ENCODE assay signal across 8 mouse cellular contexts in the genomic region with DNA sequence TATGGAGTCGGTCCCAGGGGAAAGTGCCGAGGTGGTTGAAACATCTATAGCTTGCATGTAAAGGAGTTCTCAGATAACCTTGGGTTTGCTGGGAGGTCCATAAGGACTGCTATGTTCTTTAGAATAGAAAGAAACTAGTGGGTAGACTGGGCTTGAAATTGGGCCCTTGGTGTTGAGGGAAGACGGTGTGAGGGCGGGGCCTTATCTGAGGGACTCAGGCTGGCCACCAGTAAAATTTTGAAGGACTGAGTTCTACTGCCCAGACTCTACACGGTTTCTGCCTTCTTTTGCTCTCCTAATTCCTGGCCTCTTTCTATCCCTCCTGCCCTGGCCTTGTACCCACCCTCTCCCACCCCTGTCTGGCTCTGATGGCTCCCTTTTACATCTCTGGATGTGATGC. TPM values are rescaled to one million over a fixed set of nuclear protein-coding genes. Genes with fewer than 3 reads are reported as not detected.
DNase-seq lines count a peak whose midpoint lies in the region; ATAC-seq and TF ChIP-seq lines count a peak whose summit lies in the region.

No protein-coding gene starts in this region.

- H3K9me3 ChIP-seq in lung, embryonic 15.5 days: no peaks in the 10 kb centered on the region
- H3K9me3 ChIP-seq in forebrain, embryonic 10.5 days: no peaks in the 10 kb centered on the region
- H3K9me3 ChIP-seq in limb, embryonic 14.5 days (ENCODE audit: control insufficient read depth, low read length): no peaks in the 10 kb centered on the region
- no peaks in the 10 kb centered on the region for H3K9me3 ChIP-seq in stomach, embryonic 14.5 days (ENCODE audit: control insufficient read depth, low read depth, low read length)

- ATAC-seq in lung, embryonic 15.5 days (ENCODE audit: borderline replicate concordance, extremely low read depth, low FRiP score, low TSS enrichment): no peak
- ATAC-seq in limb, embryonic 14.5 days (ENCODE audit: low FRiP score, low read depth): no peak
- ATAC-seq in stomach, embryonic 14.5 days (ENCODE audit: insufficient number of reproducible peaks, insufficient read depth, low FRiP score, low read depth): no peak

- peak overlapping the region; percentile 84; the same call in 1 of the 2 replicates for H3K9ac ChIP-seq in lung, embryonic 15.5 days
- no peak overlapping the region for H3K9ac ChIP-seq in limb, embryonic 14.5 days (ENCODE audit: low read depth, low read length, severe bottlenecking)
- peak overlapping the region; percentile 77; the same call in 1 of the 2 replicates for H3K9ac ChIP-seq in stomach, embryonic 14.5 days (replicated peaks; ENCODE audit: low read depth, low read length)

- peaks cover 71% of the 10 kb centered on the region for H3K36me3 ChIP-seq in lung, embryonic 15.5 days
- peaks cover 82% of the 10 kb centered on the region for H3K36me3 ChIP-seq in forebrain, embryonic 10.5 days (replicated peaks)
- peaks cover 75% of the 10 kb centered on the region for H3K36me3 ChIP-seq in limb, embryonic 14.5 days (ENCODE audit: control insufficient read depth, insufficient read depth, low read length)
- H3K36me3 ChIP-seq in stomach, embryonic 14.5 days (ENCODE audit: control insufficient read depth, insufficient read depth, low read length): peaks cover 66% of the 10 kb centered on the region

- peak overlapping the region; percentile 87 for H3K4me2 ChIP-seq in lung, embryonic 15.5 days
- peak overlapping the region; percentile 79 for H3K4me2 ChIP-seq in limb, embryonic 14.5 days (replicated peaks; ENCODE audit: low read depth, low read length, severe bottlenecking)
- H3K4me2 ChIP-seq in stomach, embryonic 14.5 days (replicated peaks; ENCODE audit: low read depth, low read length): peak overlapping the region; percentile 92

- WGBS in lung, embryonic 15.5 days: 75% methylated on average over 5 of the region's 5 CpGs
- WGBS in forebrain, embryonic 10.5 days: 82% methylated on average over 5 of the region's 5 CpGs
- 84% methylated on average over 5 of the region's 5 CpGs for WGBS in limb, embryonic 14.5 days
- 78% methylated on average over 5 of the region's 5 CpGs for WGBS in stomach, embryonic 14.5 days

- H3K4me1 ChIP-seq in lung, embryonic 15.5 days: peaks cover 14% of the 10 kb centered on the region
- peaks cover 20% of the 10 kb centered on the region for H3K4me1 ChIP-seq in forebrain, embryonic 10.5 days
- peaks cover 5% of the 10 kb centered on the region; the same call in 1 of the 2 replicates for H3K4me1 ChIP-seq in limb, embryonic 14.5 days (ENCODE audit: control insufficient read depth, insufficient read depth, low read length)
- peaks cover 6% of the 10 kb centered on the region; the same call in 1 of the 2 replicates for H3K4me1 ChIP-seq in stomach, embryonic 14.5 days (ENCODE audit: control insufficient read depth, insufficient read depth, low read length)

- H3K27me3 ChIP-seq in lung, embryonic 15.5 days: no peaks in the 10 kb centered on the region
- no peaks in the 10 kb centered on the region for H3K27me3 ChIP-seq in forebrain, embryonic 10.5 days (ENCODE audit: poor library complexity, severe bottlenecking)
- no peaks in the 10 kb centered on the region for H3K27me3 ChIP-seq in limb, embryonic 14.5 days (ENCODE audit: control insufficient read depth, insufficient read depth, low read length)
- H3K27me3 ChIP-seq in stomach, embryonic 14.5 days (ENCODE audit: control insufficient read depth, insufficient read depth, low read length): no peaks in the 10 kb centered on the region

- peak overlapping the region; percentile 76 for H3K4me3 ChIP-seq in lung, embryonic 15.5 days
- peak overlapping the region; percentile 91 for H3K4me3 ChIP-seq in forebrain, embryonic 10.5 days
- H3K4me3 ChIP-seq in limb, embryonic 14.5 days (replicated peaks; ENCODE audit: low read length): peak overlapping the region; percentile 99
- H3K4me3 ChIP-seq in stomach, embryonic 14.5 days (ENCODE audit: low read depth, low read length): peak overlapping the region; percentile 97

- TF ChIP-seq POLR2A in limb, embryonic 14.5 days (IDR thresholded peaks at IDR 0.05; ENCODE audit: borderline replicate concordance, extremely low read depth, insufficient read depth, insufficient read length): no peak

- H3K27ac ChIP-seq in lung, embryonic 15.5 days: no peak overlapping the region
- H3K27ac ChIP-seq in forebrain, embryonic 10.5 days: peak overlapping the region; percentile 98
- no peak overlapping the region for H3K27ac ChIP-seq in limb, embryonic 14.5 days (replicated peaks; ENCODE audit: low read depth, low read length)
- no peak overlapping the region for H3K27ac ChIP-seq in stomach, embryonic 14.5 days (ENCODE audit: low read length)

- no peak for DNase-seq in lung, postnatal 25 days (ENCODE audit: low spot score)
- DNase-seq in forebrain, embryonic 10.5 days (ENCODE audit: extremely low spot score, low spot score): no peak
- no peak for DNase-seq in limb, embryonic 14.5 days (ENCODE audit: low spot score)
- no peak for DNase-seq in cerebellum, adult 8-10 months
- DNase-seq in layer of hippocampus, postnatal 14 days (ENCODE audit: low spot score in 2 of 2): no peak
- DNase-seq in cerebellum, postnatal 4 days (ENCODE audit: low spot score in 2 of 2): no peak

RNA-seq across cellular contexts. Expression of a gene that starts 1.6 kb away (rescaled TPM):
- 12.7 and 13.9 TPM in 2 replicates for polyA plus RNA-seq in lung, embryonic 15.5 days (2015; fragmentation: Nextera tagmentation; extraction: Ambion mirVana)
- 12.5 and 13.7 TPM in 2 replicates for polyA plus RNA-seq in forebrain, embryonic 10.5 days (2016; fragmentation: Nextera tagmentation; extraction: Ambion mirVana)
- polyA plus RNA-seq in limb, embryonic 14.5 days (2012; rRNA removed): 26.0 and 37.8 TPM in 2 replicates
- polyA plus RNA-seq in limb, embryonic 14.5 days (2014; fragmentation: Nextera tagmentation; extraction: Ambion mirVana): 13.8 and 15.7 TPM in 2 replicates
- 13.4 and 15.3 TPM in 2 replicates for polyA plus RNA-seq in stomach, embryonic 14.5 days (2014; fragmentation: Nextera tagmentation; extraction: Ambion mirVana)
- total RNA-seq in layer of hippocampus, postnatal 14 days (2021): 10 to 100 TPM; 37.5 to 43.5 TPM

RNA-seq across cellular contexts. Expression of a gene that starts 11.4 kb away (rescaled TPM):
- 119 and 127 TPM in 2 replicates for polyA plus RNA-seq in lung, embryonic 15.5 days (2015; fragmentation: Nextera tagmentation; extraction: Ambion mirVana)
- 178 and 180 TPM in 2 replicates for polyA plus RNA-seq in forebrain, embryonic 10.5 days (2016; fragmentation: Nextera tagmentation; extraction: Ambion mirVana)
- 238 and 299 TPM in 2 replicates for polyA plus RNA-seq in limb, embryonic 14.5 days (2012; rRNA removed)
- polyA plus RNA-seq in limb, embryonic 14.5 days (2014; fragmentation: Nextera tagmentation; extraction: Ambion mirVana): 43.7 and 45.9 TPM in 2 replicates
- polyA plus RNA-seq in stomach, embryonic 14.5 days (2014; fragmentation: Nextera tagmentation; extraction: Ambion mirVana): 41.8 and 48.2 TPM in 2 replicates
- 10 to 100 TPM; 53.0 to 58.7 TPM for total RNA-seq in layer of hippocampus, postnatal 14 days (2021)

RNA-seq across cellular contexts. Expression of a gene that starts 51.6 kb away (rescaled TPM):
- 0.03 and 0.04 TPM in 2 replicates for polyA plus RNA-seq in lung, embryonic 15.5 days (2015; fragmentation: Nextera tagmentation; extraction: Ambion mirVana)
- 0.05 and 0.10 TPM in 2 replicates for polyA plus RNA-seq in forebrain, embryonic 10.5 days (2016; fragmentation: Nextera tagmentation; extraction: Ambion mirVana)
- not detected in 2 replicates for polyA plus RNA-seq in limb, embryonic 14.5 days (2012; rRNA removed)
- polyA plus RNA-seq in limb, embryonic 14.5 days (2014; fragmentation: Nextera tagmentation; extraction: Ambion mirVana): not detected in 2 replicates
- polyA plus RNA-seq in stomach, embryonic 14.5 days (2014; fragmentation: Nextera tagmentation; extraction: Ambion mirVana): 0.07 TPM in 1 of 2 replicates, not detected in the other
- under 1 TPM; 0.05 to 0.12 TPM for total RNA-seq in layer of hippocampus, postnatal 14 days (2021)
